Mouse (Mus musculus) heart, embryonic 16.5 days (tissue): ENCODE results near the gene Wwtr1. TPM values are rescaled to one million over a fixed set of nuclear protein-coding genes. Genes with fewer than 3 reads are reported as not detected.

Experiments used
- ATAC-seq: fragments of 200-750 bp; cut with Nextera tagmentation; replicated peaks from 2 replicates; pipeline ENCODE4 v1.8.0; 2017; ENCODE audit warnings: moderate number of reproducible peaks; ENCODE audit not compliant: insufficient read depth, low FRiP score; ENCODE audit errors: extremely low read depth
- H3K27ac ChIP-seq: fragments of 300-500 bp; sonication (generic); 2 replicates; pipeline ENCODE4 v1.5.1; 2014; ENCODE audit warnings: mild to moderate bottlenecking, low read length, control low read depth, moderate library complexity
- H3K27me3 ChIP-seq: fragments of 300-500 bp; sonication (generic); 2 replicates; pipeline ENCODE4 v1.6.1; 2014; ENCODE audit warnings: low read length, mixed read lengths; ENCODE audit not compliant: control insufficient read depth, insufficient read depth
- H3K36me3 ChIP-seq: fragments of 300-500 bp; sonication (generic); 2 replicates; pipeline ENCODE4 v1.6.1; 2014; ENCODE audit not compliant: control insufficient read depth, insufficient read depth
- H3K4me1 ChIP-seq: fragments of 300-500 bp; sonication (generic); 2 replicates; pipeline ENCODE4 v1.6.1; 2014; ENCODE audit warnings: low read length, mixed read lengths; ENCODE audit not compliant: control insufficient read depth, insufficient read depth
- H3K4me2 ChIP-seq: fragments of 300-500 bp; sonication (generic); 2 replicates; pipeline ENCODE4 v1.6.1; 2014; ENCODE audit warnings: low read depth, mild to moderate bottlenecking, control low read depth, low read length
- H3K4me3 ChIP-seq: fragments of 300-500 bp; sonication (generic); 2 replicates; pipeline ENCODE4 v1.5.1; 2014; ENCODE audit warnings: mild to moderate bottlenecking, control low read depth, low read length
- H3K9ac ChIP-seq: fragments of 300-500 bp; sonication (generic); 2 replicates; pipeline ENCODE4 v1.6.1; 2014; ENCODE audit warnings: low read length, control low read depth
- H3K9me3 ChIP-seq: fragments of 300-500 bp; sonication (generic); replicated peaks from 2 replicates; pipeline ENCODE4 v1.6.1; 2016; ENCODE audit warnings: low read length; ENCODE audit not compliant: control insufficient read depth
- WGBS: fragments of 180-500 bp; shearing (Covaris S2); extraction: QIAGEN DNeasy Blood & Tissue Kit; methylation state at CpG from one replicate; pipeline ENCODE4 v1.1.7; 2014; 5-methylcytosine and 5-hydroxymethylcytosine counted together
- polyA plus RNA-seq: library from polyadenylated mRNA; unstranded; fragments of >200 nt; fragmentation: Nextera tagmentation; extraction: Ambion mirVana; gene quantifications from 2 replicates; pipeline ENCODE4 v1.2.1, GENCODE M21; 2015

Gene Wwtr1
- polyA plus RNA-seq, 1 experiment from 2014 or later = 17.7 TPM

GRCm38 (mm10) chr3:57429486-57429885, 146.2 kb downstream of the Wwtr1 start:
- 0 out of 2 replicates have a peak, but pooled peaks have one; percentile 11 for ATAC-seq
- Histone ChIP-seq H3K27me3 (no peaks in the 10 kb centered on the region), H3K36me3 (no peaks in the 10 kb centered on the region), H3K4me3 (no peak overlapping the region), H3K9me3 (no peaks in the 10 kb centered on the region), H3K4me2 (no peak overlapping the region), H3K9ac (no peak overlapping the region), H3K27ac (peak overlapping the region; percentile 67), H3K4me1 (peaks cover 32% of the 10 kb centered on the region)
- 71% methylated on average over 4 of the region's 4 CpGs for WGBS

- no peak overlapping the region for H3K4me3 ChIP-seq
- H3K9ac ChIP-seq = no peak overlapping the region
- no peaks in the 10 kb centered on the region for H3K27me3 ChIP-seq
- H3K4me1 ChIP-seq = peaks cover 32% of the 10 kb centered on the region
- no peak overlapping the region for H3K4me2 ChIP-seq
- no peaks in the 10 kb centered on the region for H3K9me3 ChIP-seq
- 33% methylated on average over 5 of the region's 5 CpGs for WGBS
- peak; percentile 34 for ATAC-seq
- peak overlapping the region; percentile 67 for H3K27ac ChIP-seq
- H3K36me3 ChIP-seq = no peaks in the 10 kb centered on the region
These were observed 146.8 kb downstream of the Wwtr1 start for GRCm38 (mm10) chr3:57428682-57429464.

- H3K9me3 ChIP-seq = no peaks in the 10 kb centered on the region
- H3K4me1 ChIP-seq = peaks cover 30% of the 10 kb centered on the region
- H3K9ac ChIP-seq = no peak overlapping the region
- H3K36me3 ChIP-seq = no peaks in the 10 kb centered on the region
- H3K4me3 ChIP-seq = no peak overlapping the region
- ATAC-seq = no peak
- peak overlapping the region; percentile 24 for H3K27ac ChIP-seq
- WGBS = 94% methylated on average over 11 of the region's 11 CpGs
- no peaks in the 10 kb centered on the region for H3K27me3 ChIP-seq
- no peak overlapping the region for H3K4me2 ChIP-seq
These were observed 149.4 kb downstream of the Wwtr1 start for GRCm38 (mm10) chr3:57426351-57426750.

- no peak within 1 kb of the TSS for H3K9ac ChIP-seq
- H3K27ac ChIP-seq = no peak within 1 kb of the TSS
- WGBS = 57% methylated on average over 10 of the region's 10 CpGs
- no peaks in the 10 kb centered on the region for H3K9me3 ChIP-seq
- H3K36me3 ChIP-seq = no peaks in the 10 kb centered on the region
- ATAC-seq = no peak
- H3K4me3 ChIP-seq = no peak within 1 kb of the TSS
- peaks cover 23% of the 10 kb centered on the region for H3K4me1 ChIP-seq
- no peaks in the 10 kb centered on the region for H3K27me3 ChIP-seq
- no peak within 1 kb of the TSS for H3K4me2 ChIP-seq
These were observed 150.5 kb downstream of the Wwtr1 start, which contains the start of gene Tm4sf4 for GRCm38 (mm10) chr3:57425089-57425730. Gene Tm4sf4 (plus strand): TSS chr3:57425314.

- Histone ChIP-seq H3K27ac (no peak overlapping the region), H3K9ac (no peak overlapping the region), H3K36me3 (no peaks in the 10 kb centered on the region), H3K4me2 (no peak overlapping the region), H3K4me1 (0 out of 2 replicates have a peak, but pooled peaks cover 5% of the 10 kb centered on the region), H3K9me3 (no peaks in the 10 kb centered on the region), H3K4me3 (no peak overlapping the region), H3K27me3 (no peaks in the 10 kb centered on the region)
- ATAC-seq = no peak
- WGBS = 80% methylated on average over 1 of the region's 1 CpGs
These were observed 155.1 kb downstream of the Wwtr1 start for GRCm38 (mm10) chr3:57420660-57421059.

- H3K9ac ChIP-seq = no peak overlapping the region
These were observed 155.5 kb downstream of the Wwtr1 start for GRCm38 (mm10) chr3:57420233-57420632.

GRCm38 (mm10) chr3:57411535-57411934, 164.2 kb downstream of the Wwtr1 start:
- H3K27ac ChIP-seq = no peak overlapping the region
- H3K4me3 ChIP-seq = no peak overlapping the region
- H3K4me2 ChIP-seq = no peak overlapping the region
- ATAC-seq = no peak
- H3K27me3 ChIP-seq = no peaks in the 10 kb centered on the region
- no peaks in the 10 kb centered on the region for H3K9me3 ChIP-seq
- H3K9ac ChIP-seq = no peak overlapping the region
- H3K36me3 ChIP-seq = no peaks in the 10 kb centered on the region
- no peaks in the 10 kb centered on the region for H3K4me1 ChIP-seq
- WGBS = 87% methylated on average over 4 of the region's 4 CpGs

More at GRCm38 (mm10) chr3:57420233-57420632, 155.5 kb downstream of the Wwtr1 start:
- no peak overlapping the region for H3K4me3 ChIP-seq
- no peak overlapping the region for H3K4me2 ChIP-seq
- H3K9me3 ChIP-seq = no peaks in the 10 kb centered on the region
- no peak overlapping the region for H3K27ac ChIP-seq
- no peaks in the 10 kb centered on the region for H3K27me3 ChIP-seq
- ATAC-seq = no peak
- WGBS = 57% methylated on average over 2 of the region's 2 CpGs
- H3K36me3 ChIP-seq = no peaks in the 10 kb centered on the region
- H3K4me1 ChIP-seq = 0 out of 2 replicates have a peak, but pooled peaks cover 3% of the 10 kb centered on the region
